Mouse (Mus musculus) common myeloid progenitor, adult 5-6 weeks (primary cell): ENCODE results near the gene Lamc2. TPM values are rescaled to one million over a fixed set of nuclear protein-coding genes. Genes with fewer than 3 reads are reported as not detected.
A peak's percentile ranks its signal among the peaks of the same experiment; 100 is the strongest.

Experiments used
- ATAC-seq: replicated peaks from 2 replicates; pipeline ENCODE4 v1.8.0; 2016; ENCODE audit warnings: low read depth, mild to moderate bottlenecking, moderate TSS enrichment, inconsistent platforms; ENCODE audit not compliant: poor library complexity, severe bottlenecking
- total RNA-seq: library from RNA; stranded (forward); fragments of 200-1000, 187-1606 nt; gene quantifications from 2 replicates; pipeline ENCODE4 v1.2.3, GENCODE M21; 2017

The Lamc2 gene
- total RNA-seq, 1 experiment from 2014 or later, result not detected

GRCm38 (mm10) chr1:153129992-153130713, 56.1 kb downstream of the Lamc2 start:
- no peak for ATAC-seq

DNA sequence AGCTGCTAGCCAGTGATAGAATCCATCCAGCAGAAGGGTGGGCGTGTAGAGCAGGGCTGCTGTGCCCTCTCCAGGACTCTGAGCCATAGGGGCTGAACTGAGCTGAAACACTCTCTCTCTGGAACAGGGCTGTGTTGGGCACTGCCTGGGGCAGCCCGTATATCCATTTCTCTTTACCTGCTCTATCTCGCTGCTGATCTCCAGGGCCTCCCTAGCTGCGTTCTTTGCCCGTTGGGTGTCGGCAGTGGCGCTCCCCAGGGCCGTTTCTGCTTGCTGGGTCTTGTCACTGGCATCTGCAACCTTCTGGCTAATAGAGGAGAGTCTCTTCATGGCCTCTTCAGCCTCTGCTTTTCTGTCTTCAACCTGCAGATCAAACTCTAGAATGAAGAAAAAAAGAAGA, 57.5 kb downstream of the Lamc2 start:
- no peak for ATAC-seq

GRCm38 (mm10) chr1:153127622-153128021, 58.6 kb downstream of the Lamc2 start:
- ATAC-seq, result no peak

DNA sequence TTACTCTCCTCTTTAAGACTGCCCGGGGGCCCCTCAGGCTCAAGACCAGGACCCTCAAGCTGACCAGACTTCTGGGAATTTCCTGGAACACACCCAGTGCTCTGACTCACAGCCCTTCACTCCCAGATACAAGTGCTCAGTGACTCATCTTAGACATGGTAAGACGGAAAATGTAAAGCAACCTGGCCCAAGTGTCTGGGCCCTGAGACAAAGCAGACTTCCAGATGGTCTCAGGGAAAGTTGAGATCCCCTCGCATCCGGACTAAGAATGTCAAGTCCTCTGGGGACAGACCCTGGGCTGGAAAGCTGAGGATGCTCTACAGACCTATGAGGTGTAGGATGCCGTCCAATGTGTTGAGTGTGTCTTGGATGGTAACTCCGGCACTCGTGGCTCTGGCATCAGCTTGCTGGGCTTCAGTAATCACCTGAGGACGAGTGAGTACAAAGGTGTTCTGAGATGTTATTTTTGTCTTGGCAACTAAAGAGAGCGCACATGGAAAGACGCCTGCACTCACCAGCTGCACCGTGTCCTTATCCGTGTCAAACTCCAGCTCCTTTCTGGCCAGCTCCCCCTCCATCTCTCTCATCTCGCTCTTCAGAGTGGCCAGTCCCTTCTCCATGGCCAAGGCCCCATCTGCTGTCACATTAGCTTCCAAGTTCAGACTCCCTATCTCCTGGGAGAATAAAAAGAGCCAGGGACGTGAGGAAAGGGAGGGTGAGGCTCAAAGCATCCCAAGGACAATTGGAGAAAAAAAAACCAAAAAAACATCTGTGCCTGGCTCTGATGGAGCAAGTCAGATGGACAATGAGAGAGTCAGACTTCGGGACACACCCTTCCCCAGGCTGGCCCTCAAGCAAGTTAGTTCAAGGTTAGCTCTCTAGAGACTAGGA, 59.5 kb downstream of the Lamc2 start:
- ATAC-seq, result no peak

DNA sequence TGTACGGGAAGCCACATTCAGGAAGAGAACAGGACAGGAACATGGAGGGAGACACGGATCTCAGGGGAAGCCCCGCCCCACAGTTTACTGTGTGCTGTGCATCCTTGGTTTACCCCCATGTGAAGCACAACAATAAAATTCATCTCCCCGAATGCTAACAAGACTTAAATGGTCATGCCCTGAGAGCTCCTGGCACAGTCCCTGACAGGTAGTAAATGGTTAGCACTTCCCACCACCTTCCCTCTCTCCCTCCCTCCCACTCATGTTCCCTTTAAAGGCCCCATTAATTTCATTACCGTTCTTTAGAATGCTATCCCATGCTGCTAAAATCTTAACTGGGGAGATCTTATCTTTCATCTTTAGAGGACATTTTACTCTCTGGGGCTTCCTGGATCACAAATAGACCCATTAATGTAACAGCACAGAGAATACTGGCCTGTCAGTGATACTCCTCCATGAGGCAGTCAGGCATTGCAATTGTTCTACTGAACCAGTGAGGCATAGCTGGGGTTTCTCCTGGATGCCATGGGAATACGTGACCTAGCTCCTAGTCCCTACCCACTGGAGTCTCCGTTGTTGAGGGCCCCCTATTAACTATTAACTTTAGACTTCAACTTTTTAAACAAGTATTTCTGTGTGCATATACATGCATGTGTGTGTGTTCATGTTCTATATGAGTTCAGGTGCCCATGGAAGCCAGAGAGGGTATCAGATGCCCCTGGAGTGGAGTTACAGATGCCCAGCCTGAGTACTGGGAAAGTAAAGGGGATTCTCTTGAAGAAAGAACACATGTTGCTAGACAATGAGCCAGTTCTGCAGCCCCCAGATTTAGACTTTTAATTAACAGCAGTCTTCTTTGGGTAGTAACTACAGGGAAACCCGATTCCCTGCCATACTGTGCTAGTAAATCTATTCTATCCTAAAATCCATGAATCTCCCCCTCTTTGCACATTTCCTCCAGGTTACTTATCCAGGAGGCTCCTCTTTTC, 60.7 kb downstream of the Lamc2 start:
- no peak for ATAC-seq

- no peak for ATAC-seq
Observed at GRCm38 (mm10) chr1:153124502-153124901, 61.7 kb downstream of the Lamc2 start.

DNA sequence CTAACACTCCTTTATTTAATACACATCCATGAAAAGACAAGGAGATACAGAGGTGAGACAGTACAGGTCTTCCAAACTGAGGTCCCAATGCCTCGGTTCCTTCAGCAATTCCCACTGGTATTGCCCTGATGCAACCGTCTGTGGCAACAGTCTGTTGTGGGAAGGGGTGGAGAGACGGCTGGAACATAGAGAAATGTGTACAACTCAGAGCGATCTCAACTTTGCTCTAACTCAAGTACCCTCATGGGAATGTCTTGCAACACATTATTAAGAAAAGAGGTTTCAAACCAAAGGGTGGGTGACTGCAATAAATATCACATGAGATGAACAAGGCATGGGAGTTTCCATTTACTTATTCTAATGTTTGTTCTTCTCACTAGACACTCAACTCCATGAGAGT, 63.5 kb downstream of the Lamc2 start:
- no peak for ATAC-seq

GRCm38 (mm10) chr1:153121320-153121719, 64.9 kb downstream of the Lamc2 start:
- no peak for ATAC-seq

DNA sequence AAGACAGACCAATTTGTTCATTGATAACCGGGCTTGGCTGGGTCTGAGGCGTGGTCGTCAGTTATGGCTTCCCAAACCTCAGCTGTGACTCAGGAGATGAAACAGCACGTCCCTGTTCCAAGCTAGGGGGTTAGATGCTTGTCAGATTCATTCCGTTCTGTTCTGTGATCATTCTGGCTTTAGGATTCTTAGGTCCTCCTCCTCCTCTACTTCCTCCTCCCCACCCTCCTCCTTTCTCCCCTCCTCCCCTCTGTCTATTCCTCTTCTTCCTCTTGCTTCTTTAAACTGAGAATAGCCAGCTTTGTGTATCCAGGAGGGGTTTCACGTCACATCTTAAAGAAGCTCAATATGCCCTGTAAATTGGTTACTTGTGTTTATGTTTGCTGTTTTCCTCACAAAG, 65.7 kb downstream of the Lamc2 start:
- ATAC-seq, result no peak

- peak; percentile 32; the same call in 1 of the 2 replicates for ATAC-seq
Observed at GRCm38 (mm10) chr1:153115315-153115714, 70.9 kb downstream of the Lamc2 start.

DNA sequence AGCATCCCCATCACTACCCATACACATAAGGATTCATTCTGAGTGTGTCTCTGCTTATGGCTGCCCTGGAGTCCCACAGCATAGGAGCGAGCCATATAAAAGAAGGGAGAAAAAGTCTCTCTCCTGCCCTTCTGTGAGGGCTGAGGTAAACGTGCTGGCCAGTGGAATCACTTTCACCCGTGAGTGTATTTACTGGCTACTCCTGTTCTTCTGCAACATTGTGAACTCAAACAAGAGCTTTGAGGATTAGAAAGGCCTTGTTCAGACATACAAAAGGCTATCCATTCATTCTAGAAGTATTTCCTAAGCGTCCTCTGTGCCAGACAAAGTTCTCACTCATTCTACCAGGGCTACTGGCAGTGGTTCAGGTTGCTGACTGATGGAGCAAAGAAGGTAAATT, 74.7 kb downstream of the Lamc2 start:
- no peak for ATAC-seq

DNA sequence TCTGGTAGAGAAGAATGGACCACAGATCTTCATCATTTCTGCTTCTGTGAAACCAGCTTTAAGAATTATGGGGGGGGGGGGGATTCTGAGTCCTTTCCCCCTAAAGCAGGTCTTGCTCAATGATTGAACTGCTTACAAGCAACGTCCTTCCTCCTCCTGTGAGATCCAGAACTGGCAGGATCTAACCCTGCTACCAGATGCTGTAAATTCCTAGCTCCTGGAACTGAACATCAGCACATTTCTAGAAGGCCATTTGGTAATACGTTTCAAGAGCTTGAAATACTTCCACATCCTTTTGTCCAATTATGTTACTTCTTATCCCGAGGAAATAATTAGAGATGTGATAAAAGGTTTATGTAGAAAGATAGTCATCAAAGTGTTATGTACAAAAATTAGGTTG, 76.4 kb downstream of the Lamc2 start:
- no peak for ATAC-seq

DNA sequence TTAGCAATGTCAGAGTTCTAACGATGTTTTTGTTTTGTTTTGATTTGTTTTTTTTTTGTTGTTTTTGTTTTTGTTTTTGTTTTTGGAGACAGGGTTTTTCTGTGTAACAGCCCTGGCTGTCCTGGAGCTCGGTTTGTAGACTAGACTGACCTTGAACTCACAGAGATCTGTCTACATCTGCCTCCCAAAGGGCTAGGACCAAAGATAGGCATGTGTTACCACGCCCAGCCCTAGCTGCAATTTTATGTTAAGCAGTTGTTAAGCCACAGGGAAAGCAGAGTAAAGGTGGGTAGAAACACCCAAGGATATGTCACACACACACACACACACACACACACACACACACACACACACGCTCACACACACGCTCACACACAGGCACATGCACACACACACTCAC, 76.9 kb downstream of the Lamc2 start:
- ATAC-seq, result no peak

DNA sequence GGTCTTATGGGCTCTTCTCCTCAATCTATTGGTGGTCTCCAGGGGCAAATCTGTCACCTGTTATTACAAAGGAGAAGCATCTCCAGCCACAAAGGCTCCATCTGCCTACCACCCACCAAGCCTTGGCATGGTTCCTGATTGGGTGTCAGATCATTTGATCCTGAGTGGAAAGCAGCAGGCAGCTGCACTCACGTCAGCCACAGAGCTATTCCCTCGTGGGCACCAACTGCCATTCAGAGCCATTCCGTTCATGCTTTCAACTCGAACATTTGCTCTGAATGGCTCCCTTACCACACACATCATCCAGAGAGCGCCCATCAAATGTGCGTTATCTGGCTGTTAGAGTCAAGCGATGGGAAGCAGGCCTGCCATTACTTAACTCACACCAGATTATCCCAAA, 78.4 kb downstream of the Lamc2 start:
- ATAC-seq, result no peak

DNA sequence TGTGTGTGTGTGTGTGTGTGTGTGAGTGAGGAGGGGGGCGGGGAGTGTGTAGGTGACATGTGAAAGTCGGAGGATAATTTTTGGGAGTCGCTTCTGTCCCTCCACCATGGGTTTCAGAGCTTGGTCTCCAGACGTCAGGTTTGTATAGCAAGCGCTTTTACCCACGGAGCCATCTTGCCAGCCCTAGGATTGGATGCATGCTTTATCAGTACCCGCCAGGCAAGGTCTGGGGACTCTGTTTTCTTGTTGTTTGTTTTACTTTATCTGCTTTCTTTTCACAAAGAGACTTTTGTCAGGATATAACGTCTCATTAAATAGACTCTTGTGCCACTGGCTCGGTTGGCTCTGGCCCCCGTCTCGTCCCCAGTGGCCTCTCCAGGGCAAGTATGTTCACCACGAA, 81.4 kb downstream of the Lamc2 start:
- no peak for ATAC-seq

GRCm38 (mm10) chr1:153103186-153103554, 83.1 kb downstream of the Lamc2 start:
- ATAC-seq, result no peak

DNA sequence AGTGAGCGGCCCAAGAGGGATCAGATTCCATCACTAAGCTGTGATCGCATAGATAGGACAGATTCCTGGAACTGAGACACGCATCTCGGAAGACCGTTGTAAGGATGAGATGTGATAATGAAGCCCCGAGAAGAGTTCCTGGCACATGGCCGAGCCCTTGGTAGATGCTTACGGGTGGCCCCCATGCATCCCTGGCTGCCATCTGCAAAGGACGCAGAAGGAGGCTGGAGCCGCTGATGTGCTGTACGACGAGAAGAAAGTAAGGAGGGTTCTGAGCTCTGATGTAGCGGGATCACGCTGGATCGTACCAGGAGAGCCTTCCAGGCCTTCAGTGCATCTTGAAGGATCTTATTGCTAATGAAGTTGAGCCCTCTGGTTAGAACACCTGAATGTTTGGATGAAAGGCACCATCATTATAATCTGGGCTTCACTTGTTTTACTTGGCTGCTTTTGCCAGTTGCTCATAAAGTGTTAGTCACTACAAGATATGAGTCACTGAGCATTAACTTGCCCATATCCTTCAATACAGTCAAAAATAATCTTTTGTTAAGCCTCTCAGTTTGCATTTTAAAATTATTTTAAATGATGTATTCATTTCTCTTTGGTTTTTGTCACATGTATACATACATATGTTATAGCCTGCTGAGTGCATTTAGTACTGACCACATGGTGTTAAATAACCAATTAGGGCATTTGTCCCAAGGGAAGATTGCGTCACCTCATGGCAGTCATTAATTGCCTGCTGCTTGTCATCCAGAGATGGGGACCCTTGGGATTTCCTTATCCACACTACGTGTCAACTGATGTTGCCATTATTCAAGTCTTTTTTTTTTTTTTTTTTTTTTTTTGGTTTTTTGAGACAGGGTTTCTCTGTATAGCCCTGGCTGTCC, 83.7 kb downstream of the Lamc2 start:
- no peak for ATAC-seq

- ATAC-seq, result peak; percentile 93
Observed at GRCm38 (mm10) chr1:153101327-153101880, 84.8 kb downstream of the Lamc2 start.

DNA sequence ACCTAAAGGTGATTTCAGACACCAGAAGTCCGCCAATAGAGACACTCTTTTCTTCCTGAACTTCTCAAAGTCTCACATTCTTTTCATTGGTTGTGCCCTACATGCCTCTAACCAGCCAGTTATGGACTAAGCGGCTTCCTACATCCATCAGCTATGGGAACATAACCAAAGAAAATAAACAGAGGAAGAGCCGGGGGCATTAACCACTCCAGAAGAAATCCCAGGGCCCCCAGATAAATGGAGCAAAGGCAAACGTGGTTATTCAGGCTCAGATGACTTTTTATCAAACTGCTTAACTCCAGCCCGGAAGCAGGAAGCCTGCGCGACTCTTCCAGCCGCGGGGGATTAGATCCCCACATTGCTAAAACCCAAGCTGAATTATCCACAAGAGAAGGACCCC, 85.3 kb downstream of the Lamc2 start:
- no peak for ATAC-seq
